Mouse (Mus musculus) hindbrain, postnatal 0 days (tissue): ENCODE results near the gene Lgals12. TPM values are rescaled to one million over a fixed set of nuclear protein-coding genes. Genes with fewer than 3 reads are reported as not detected.

Source experiments
- ATAC-seq: fragments of 200-750 bp; cut with Nextera tagmentation; 2 replicates; pipeline ENCODE4 v1.8.0; 2017; ENCODE audit warnings: mild to moderate bottlenecking, moderate TSS enrichment, moderate library complexity
- DNase-seq: peaks from one replicate; pipeline ENCODE4 v3.0.0-alpha.2; 2015; ENCODE audit warnings: low spot score
- H3K27ac ChIP-seq: fragments of 300-500 bp; sonication (generic); 2 replicates; pipeline ENCODE4 v1.5.1; 2014; ENCODE audit warnings: mild to moderate bottlenecking
- H3K27me3 ChIP-seq: fragments of 300-500 bp; sonication (generic); 2 replicates; pipeline ENCODE4 v1.6.1; 2014; ENCODE audit warnings: low read length, mixed read lengths; ENCODE audit not compliant: insufficient read depth
- H3K36me3 ChIP-seq: fragments of 300-500 bp; sonication (generic); 2 replicates; pipeline ENCODE4 v1.6.1; 2014; ENCODE audit warnings: low read length, mixed read lengths; ENCODE audit not compliant: insufficient read depth
- H3K4me1 ChIP-seq: fragments of 300-500 bp; sonication (generic); 2 replicates; pipeline ENCODE4 v1.6.1; 2014; ENCODE audit warnings: antibody characterized with exemption, low read length, mixed read lengths; ENCODE audit not compliant: insufficient read depth
- H3K4me2 ChIP-seq: fragments of 300-500 bp; sonication (generic); 2 replicates; pipeline ENCODE4 v1.6.1; 2014; ENCODE audit warnings: low read depth, mild to moderate bottlenecking, low read length, moderate library complexity, mixed read lengths
- H3K4me3 ChIP-seq: fragments of 300-500 bp; sonication (generic); 2 replicates; pipeline ENCODE4 v1.5.1; 2014; ENCODE audit warnings: low read length
- H3K9ac ChIP-seq: fragments of 300-500 bp; sonication (generic); replicated peaks from 2 replicates; pipeline ENCODE4 v1.6.1; 2014; ENCODE audit warnings: mild to moderate bottlenecking, low read length, moderate library complexity, mixed read lengths
- H3K9me3 ChIP-seq: fragments of 300-500 bp; sonication (generic); 2 replicates; pipeline ENCODE4 v1.6.1; 2016; ENCODE audit warnings: low read length, mixed read lengths
- CTCF ChIP-seq: IDR thresholded peaks from 2 replicates; pipeline ENCODE4 v1.5.1; 2016; ENCODE audit warnings: antibody characterized with exemption, control low read depth, low read depth
- WGBS: fragments of 180-500 bp; shearing (Covaris S2); extraction: QIAGEN DNeasy Blood & Tissue Kit; methylation state at CpG from one replicate; pipeline ENCODE4 v1.1.7; 2014; 5-methylcytosine and 5-hydroxymethylcytosine counted together
- polyA plus RNA-seq: library from polyadenylated mRNA; unstranded; fragments of >200 nt; fragmentation: Nextera tagmentation; extraction: Ambion mirVana; gene quantifications from 2 replicates; pipeline ENCODE4 v1.2.1, GENCODE M21; 2015
- total RNA-seq: library from RNA; depleted of rRNA; stranded (reverse); fragments of >200 nt; gene quantifications from 2 replicates; pipeline ENCODE4 v1.2.3, GENCODE M21; 2014

The Lgals12 gene
- total and polyA plus RNA-seq, 2 experiments from 2014 or later = 0.16 to 0.18 TPM

DNA sequence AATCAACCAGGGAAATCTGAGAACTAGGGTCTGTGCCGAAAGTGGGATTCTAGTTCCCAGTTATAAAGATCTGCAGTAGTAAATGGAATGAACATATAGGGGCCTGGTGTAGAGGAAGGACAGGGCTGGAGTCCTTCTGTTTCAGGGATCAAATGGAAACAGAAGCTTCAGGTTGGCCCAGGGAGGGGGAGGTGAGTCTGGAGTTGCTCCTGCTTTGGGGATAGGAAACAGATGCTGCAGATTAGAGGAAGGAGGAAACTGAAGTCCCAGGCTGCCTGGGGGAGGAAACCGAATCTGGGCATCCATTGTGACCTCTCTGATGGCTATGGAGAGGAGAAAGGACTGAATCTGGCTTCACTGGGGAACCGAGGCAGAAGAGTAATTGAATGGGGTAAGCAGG is 38.6 kb downstream of the Lgals12 start:
- H3K27me3 ChIP-seq = no peaks in the 10 kb centered on the region
- no peak overlapping the region for H3K27ac ChIP-seq
- ATAC-seq (no peak), DNase-seq (no peak)
- no peak overlapping the region for H3K4me3 ChIP-seq
- H3K4me1 ChIP-seq = no peaks in the 10 kb centered on the region
- WGBS = 63% methylated on average over 3 of the region's 3 CpGs
- no peak for TF ChIP-seq CTCF
- no peak overlapping the region for H3K9ac ChIP-seq
- no peaks in the 10 kb centered on the region for H3K36me3 ChIP-seq
- no peak overlapping the region for H3K4me2 ChIP-seq
- H3K9me3 ChIP-seq = no peaks in the 10 kb centered on the region

DNA sequence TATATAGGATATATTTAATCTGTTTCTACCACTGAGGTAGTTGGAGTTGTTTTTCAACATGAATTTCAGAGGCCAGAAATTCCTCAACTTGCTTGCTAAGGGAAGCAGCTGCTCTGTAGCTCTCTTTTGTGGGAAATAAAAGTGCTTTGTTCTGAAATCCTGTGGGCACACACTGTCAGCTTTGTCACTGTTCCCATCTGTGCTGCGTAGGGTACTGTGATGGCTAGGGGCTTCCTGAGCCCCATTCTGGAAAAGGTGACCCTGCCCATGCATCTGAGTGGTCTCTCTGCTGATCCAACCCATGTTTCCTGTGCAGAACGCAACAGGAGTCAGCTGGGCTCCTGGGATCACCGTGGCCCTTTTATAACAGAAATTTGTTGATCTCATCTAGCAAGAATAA is 40.2 kb downstream of the Lgals12 start:
- ATAC-seq = no peak
- no peak overlapping the region for H3K4me3 ChIP-seq
- no peaks in the 10 kb centered on the region for H3K4me1 ChIP-seq
- no peak overlapping the region for H3K27ac ChIP-seq
- no peaks in the 10 kb centered on the region for H3K9me3 ChIP-seq
- no peaks in the 10 kb centered on the region for H3K27me3 ChIP-seq
- no peak for TF ChIP-seq CTCF
- H3K4me2 ChIP-seq = no peak overlapping the region
- DNase-seq = no peak
- no peaks in the 10 kb centered on the region for H3K36me3 ChIP-seq
- 57% methylated on average over 3 of the region's 3 CpGs for WGBS
- H3K9ac ChIP-seq = no peak overlapping the region

DNA sequence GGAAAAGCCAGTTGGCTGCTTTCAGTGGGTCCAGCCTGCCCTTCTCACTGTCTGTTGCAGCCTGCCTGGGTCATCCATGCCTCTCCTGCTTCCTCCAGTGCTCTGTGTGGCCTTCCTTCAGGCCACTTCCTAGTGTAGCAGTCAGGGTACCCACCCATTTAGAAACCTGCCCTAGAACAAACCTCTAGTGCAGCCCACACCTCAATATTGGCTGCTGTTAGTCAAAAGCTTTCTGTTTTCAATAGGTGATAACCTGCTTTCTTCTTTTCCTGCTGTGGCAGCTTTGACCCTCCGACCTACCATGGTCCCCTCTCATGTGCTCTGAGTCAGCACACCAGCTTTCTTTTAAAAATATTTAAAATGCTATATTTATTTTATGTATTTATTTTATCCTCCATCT is 42.5 kb downstream of the Lgals12 start:
- Histone ChIP-seq H3K27ac (no peak overlapping the region), H3K4me3 (no peak overlapping the region), H3K36me3 (no peaks in the 10 kb centered on the region), H3K9me3 (no peaks in the 10 kb centered on the region), H3K9ac (no peak overlapping the region), H3K4me1 (no peaks in the 10 kb centered on the region), H3K4me2 (no peak overlapping the region), H3K27me3 (no peaks in the 10 kb centered on the region)
- DNase-seq = no peak
- 93% methylated on average over 1 of the region's 1 CpGs for WGBS
- TF ChIP-seq CTCF = no peak
- no peak for ATAC-seq

DNA sequence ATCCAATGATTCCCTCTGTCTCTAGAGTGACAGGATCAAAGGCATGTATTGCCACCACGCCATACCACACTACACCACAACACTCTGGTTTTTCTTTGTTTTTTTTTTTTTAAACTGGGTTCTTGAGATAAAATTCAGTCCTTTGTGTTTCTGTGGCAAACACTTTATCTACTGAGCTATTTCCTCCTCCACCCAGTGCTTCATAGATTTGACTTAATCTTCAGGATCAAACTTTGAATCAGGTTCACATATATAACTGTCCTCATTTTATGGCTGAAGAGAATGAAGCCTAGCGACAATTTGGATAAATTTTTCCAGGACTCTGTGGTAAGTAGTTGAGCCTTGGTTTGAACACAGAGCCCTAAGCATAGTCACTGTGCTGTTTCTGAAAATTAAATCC is 43.3 kb downstream of the Lgals12 start:
- Histone ChIP-seq H3K9ac (no peak overlapping the region), H3K4me3 (no peak overlapping the region), H3K36me3 (no peaks in the 10 kb centered on the region), H3K4me2 (no peak overlapping the region), H3K27ac (no peak overlapping the region), H3K9me3 (no peaks in the 10 kb centered on the region), H3K27me3 (no peaks in the 10 kb centered on the region), H3K4me1 (no peaks in the 10 kb centered on the region)
- WGBS = 92% methylated on average over 2 of the region's 2 CpGs
- no peak for ATAC-seq
- no peak for TF ChIP-seq CTCF
- DNase-seq = no peak

DNA sequence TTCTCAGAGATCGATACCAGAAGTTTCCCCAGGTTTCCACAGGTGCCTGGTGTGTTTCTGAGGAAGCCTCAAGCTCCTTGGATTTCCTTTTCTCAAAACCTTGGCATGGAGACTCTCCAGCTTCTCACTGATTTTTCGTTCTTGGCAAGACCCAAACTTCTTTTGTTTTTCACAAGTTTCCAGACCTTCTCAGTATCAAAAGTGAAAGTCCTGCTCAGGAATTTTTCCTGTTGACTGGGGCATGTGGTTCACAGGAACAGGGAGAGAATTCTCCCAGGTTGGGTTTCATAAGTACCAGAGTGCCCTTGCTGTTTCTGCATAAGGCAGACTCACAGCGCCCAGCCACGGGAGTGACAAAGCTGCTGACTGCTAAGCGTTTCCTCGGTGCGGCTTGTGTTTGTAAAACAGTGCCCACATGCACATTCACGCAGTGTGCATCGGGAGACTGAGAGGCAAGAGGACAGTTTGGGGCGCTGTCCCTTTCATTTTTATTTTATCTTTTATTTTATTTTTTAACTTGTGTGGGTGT is 44.3 kb downstream of the Lgals12 start:
- no peak for DNase-seq
- Histone ChIP-seq H3K27me3 (no peaks in the 10 kb centered on the region), H3K4me2 (no peak overlapping the region), H3K9ac (no peak overlapping the region), H3K4me3 (no peak overlapping the region), H3K36me3 (no peaks in the 10 kb centered on the region), H3K27ac (no peak overlapping the region), H3K4me1 (no peaks in the 10 kb centered on the region; the same call in 1 of the 2 replicates), H3K9me3 (no peaks in the 10 kb centered on the region)
- TF ChIP-seq CTCF = no peak
- 73% methylated on average over 10 of the region's 10 CpGs for WGBS
- ATAC-seq = no peak

DNA sequence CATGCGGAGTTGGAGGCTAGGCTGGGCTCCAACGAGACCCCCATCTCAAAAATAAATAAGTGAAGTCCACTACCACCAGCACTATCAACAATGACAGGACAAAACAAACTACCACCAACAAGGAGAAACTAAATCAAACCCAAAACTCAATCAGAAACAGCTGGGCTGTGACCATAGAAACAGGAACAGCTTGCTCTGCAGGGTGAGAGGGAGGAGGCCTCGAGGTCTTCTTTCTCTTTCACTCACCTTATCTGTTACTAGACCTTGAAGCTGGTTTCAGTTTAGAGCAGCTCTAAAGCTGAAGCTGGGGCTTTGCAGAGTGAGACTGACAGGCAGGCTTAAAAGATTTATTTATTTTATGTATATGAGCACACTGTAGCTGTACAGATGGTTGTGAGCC is 45.5 kb downstream of the Lgals12 start:
- Histone ChIP-seq H3K27me3 (no peaks in the 10 kb centered on the region), H3K36me3 (no peaks in the 10 kb centered on the region), H3K27ac (no peak overlapping the region), H3K9ac (no peak overlapping the region), H3K9me3 (no peaks in the 10 kb centered on the region), H3K4me2 (no peak overlapping the region), H3K4me3 (no peak overlapping the region), H3K4me1 (no peaks in the 10 kb centered on the region; the same call in 1 of the 2 replicates)
- no peak for DNase-seq
- 75% methylated on average over 3 of the region's 3 CpGs for WGBS
- ATAC-seq = no peak
- TF ChIP-seq CTCF = no peak

DNA sequence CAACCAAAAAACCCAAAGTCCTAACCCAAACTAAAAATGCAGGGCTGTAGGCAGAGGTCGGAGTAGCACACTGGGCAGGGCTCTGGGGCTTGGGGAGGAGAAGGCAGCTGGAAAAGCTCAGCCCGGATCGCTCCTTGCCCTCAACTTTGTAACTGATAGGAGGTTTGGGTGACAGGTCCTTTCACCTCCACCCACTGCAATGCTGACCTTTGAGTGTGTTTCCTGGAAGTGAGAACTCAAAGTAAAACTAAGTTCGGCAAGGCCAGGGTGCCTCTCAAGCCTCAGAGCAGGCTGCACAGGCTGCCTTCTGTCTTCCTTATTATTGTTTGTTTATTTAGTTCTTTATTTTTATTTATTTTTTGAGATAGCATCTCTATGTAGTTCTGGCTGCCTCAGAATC is 47.0 kb downstream of the Lgals12 start:
- ATAC-seq (no peak), DNase-seq (no peak)

More for the DNA sequence above, 47.0 kb downstream of the Lgals12 start:
- Histone ChIP-seq H3K36me3 (no peaks in the 10 kb centered on the region), H3K4me1 (no peaks in the 10 kb centered on the region; the same call in 1 of the 2 replicates), H3K27ac (no peak overlapping the region), H3K27me3 (no peaks in the 10 kb centered on the region), H3K4me2 (no peak overlapping the region), H3K9ac (no peak overlapping the region), H3K4me3 (no peak overlapping the region), H3K9me3 (no peaks in the 10 kb centered on the region)
- no peak for TF ChIP-seq CTCF
- 75% methylated on average over 4 of the region's 4 CpGs for WGBS
